Mouse (Mus musculus): ENCODE data around the gene Arpc1b. TPM values are rescaled to one million over a fixed set of nuclear protein-coding genes. Genes with fewer than 3 reads are reported as not detected.

Arpc1b gene
- polyA plus RNA-seq, 1 experiment from 2014 or later, result 50.3 TPM

DNA sequence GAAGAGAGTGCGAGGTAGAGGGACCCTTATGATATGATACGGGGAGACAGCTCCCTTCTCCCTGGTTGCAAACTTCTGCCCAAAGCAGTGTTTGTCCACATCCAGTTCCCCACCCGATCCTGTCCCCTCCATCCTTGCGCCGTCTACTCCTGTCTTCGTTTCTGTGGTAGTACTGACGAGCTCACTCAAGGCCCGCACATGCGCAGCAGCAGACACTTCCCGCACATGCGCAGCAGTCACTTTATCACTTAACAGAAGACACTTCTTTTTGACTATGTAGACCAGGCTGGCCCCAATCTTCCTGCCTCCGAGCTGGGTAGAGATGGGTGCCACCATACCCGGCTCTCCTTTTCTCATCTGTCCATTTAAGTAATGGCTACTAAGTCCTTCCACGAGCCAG, 47.3 kb downstream of the Arpc1b start:
- Histone ChIP-seq H3K27me3 (replicated peaks; ENCODE audit: control insufficient read depth, insufficient read depth, low read length) (no peaks in the 10 kb centered on the region), H3K9me3 (replicated peaks; ENCODE audit: control insufficient read depth, low read length) (no peaks in the 10 kb centered on the region), H3K4me2 (ENCODE audit: low read length) (no peak overlapping the region), H3K4me3 (ENCODE audit: low read depth, low read length) (no peak overlapping the region), H3K9ac (ENCODE audit: low read length) (no peak overlapping the region), H3K4me1 (ENCODE audit: control insufficient read depth, insufficient read depth, low read length) (peaks cover 6% of the 10 kb centered on the region), H3K27ac (ENCODE audit: low read depth, low read length) (no peak overlapping the region), H3K36me3 (ENCODE audit: control insufficient read depth, insufficient read depth, low read length) (peaks cover 70% of the 10 kb centered on the region)
- 94% methylated on average over 14 of the region's 14 CpGs for WGBS
- ATAC-seq (no peak), DNase-seq (ENCODE audit: low spot score) (no peak)

DNA sequence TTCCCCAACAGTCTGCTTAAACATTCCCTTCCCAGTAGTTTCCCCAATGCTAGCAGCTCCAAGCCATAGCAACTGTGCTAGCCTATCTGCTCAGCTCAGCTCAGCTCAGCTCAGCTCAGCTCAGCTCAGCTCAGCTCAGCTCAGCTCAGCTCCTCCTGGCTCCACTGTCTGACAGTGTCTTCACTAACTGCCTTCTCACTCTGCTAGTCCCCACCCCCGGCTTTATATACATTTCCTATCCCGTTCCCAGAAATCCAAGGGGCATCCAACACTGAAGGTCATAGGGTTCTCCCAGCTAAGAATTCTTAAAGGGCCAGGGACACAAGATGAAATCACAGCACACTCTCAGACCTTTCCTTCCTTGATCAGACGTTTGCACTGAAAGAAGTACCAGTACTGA, 50.7 kb downstream of the Arpc1b start:
- H3K4me2 ChIP-seq (ENCODE audit: low read length), result no peak overlapping the region
- H3K36me3 ChIP-seq (ENCODE audit: control insufficient read depth, insufficient read depth, low read length), result peaks cover 46% of the 10 kb centered on the region
- peaks cover 15% of the 10 kb centered on the region for H3K4me1 ChIP-seq (ENCODE audit: control insufficient read depth, insufficient read depth, low read length)
- no peak for ATAC-seq
- WGBS, result 76% methylated on average over 3 of the region's 3 CpGs
- no peak overlapping the region for H3K4me3 ChIP-seq (ENCODE audit: low read depth, low read length)
- no peaks in the 10 kb centered on the region for H3K9me3 ChIP-seq (replicated peaks; ENCODE audit: control insufficient read depth, low read length)
- H3K27me3 ChIP-seq (replicated peaks; ENCODE audit: control insufficient read depth, insufficient read depth, low read length), result no peaks in the 10 kb centered on the region
- DNase-seq (ENCODE audit: low spot score), result no peak
- H3K9ac ChIP-seq (ENCODE audit: low read length), result no peak overlapping the region
- no peak overlapping the region for H3K27ac ChIP-seq (ENCODE audit: low read depth, low read length)

GRCm38 (mm10) chr5:145165184-145165583, 51.2 kb downstream of the Arpc1b start:
- Histone ChIP-seq H3K27me3 (replicated peaks; ENCODE audit: control insufficient read depth, insufficient read depth, low read length) (no peaks in the 10 kb centered on the region), H3K36me3 (ENCODE audit: control insufficient read depth, insufficient read depth, low read length) (peaks cover 42% of the 10 kb centered on the region), H3K9me3 (replicated peaks; ENCODE audit: control insufficient read depth, low read length) (no peaks in the 10 kb centered on the region), H3K4me2 (ENCODE audit: low read length) (no peak overlapping the region), H3K9ac (ENCODE audit: low read length) (no peak overlapping the region), H3K27ac (ENCODE audit: low read depth, low read length) (no peak overlapping the region), H3K4me1 (ENCODE audit: control insufficient read depth, insufficient read depth, low read length) (peaks cover 15% of the 10 kb centered on the region), H3K4me3 (ENCODE audit: low read depth, low read length) (no peak overlapping the region)
- DNase-seq (ENCODE audit: low spot score) (no peak), ATAC-seq (no peak)
- WGBS, result 90% methylated on average over 15 of the region's 15 CpGs

DNA sequence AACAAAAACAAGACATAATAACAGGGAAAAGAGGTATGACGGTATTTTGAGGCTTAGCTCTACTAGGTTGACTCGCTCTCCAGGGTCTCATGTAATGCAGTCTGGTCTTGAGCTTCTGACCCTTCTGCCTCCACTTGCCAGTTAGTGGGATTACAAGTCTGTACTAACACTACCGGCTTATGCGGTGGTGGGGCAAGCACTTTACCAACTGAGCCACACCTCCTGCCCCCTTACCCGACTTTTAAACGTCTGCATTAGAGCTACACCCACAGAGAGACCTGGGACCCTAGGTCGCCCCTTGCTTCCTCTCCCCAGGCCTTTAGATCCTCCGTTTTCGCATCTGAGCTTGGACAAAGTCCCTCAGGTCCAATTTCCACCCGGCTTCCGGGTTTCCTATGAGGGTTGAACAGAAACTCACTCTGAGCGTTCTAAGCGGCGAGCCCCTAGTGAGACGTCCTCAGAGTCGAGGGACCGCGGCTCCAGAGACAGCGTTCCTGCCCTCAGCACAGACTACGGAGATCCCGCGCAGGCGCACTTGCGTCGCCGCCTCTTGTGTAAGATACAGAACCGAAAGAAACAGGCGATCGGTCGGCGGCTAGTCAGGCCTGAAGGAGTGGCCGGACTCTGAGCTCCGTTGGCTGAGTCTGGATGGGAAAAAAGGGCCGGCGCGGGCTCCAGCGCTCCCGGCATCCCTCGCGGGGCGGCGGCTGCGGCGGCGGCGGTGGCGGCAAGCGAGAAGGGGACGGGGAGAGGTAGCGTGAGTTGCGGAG, 52.7 kb downstream of the Arpc1b start, which contains the start of the genes Ptcd1 and Cpsf4:
Gene Ptcd1, minus strand, starts transcription at position 573 of the 770 bp plus-strand sequence.
Gene Cpsf4, plus strand, starts transcription at position 678 of the 770 bp plus-strand sequence.
- DNase-seq (ENCODE audit: low spot score), result peak; percentile 100
- Histone ChIP-seq H3K9me3 (replicated peaks; ENCODE audit: control insufficient read depth, low read length) (no peaks in the 10 kb centered on the region), H3K9ac (ENCODE audit: low read length) (peak within 1 kb of the TSS; percentile 93), H3K27ac (ENCODE audit: low read depth, low read length) (peak within 1 kb of the TSS; percentile 77), H3K4me3 (ENCODE audit: low read depth, low read length) (peak within 1 kb of the TSS; percentile 88), H3K27me3 (replicated peaks; ENCODE audit: control insufficient read depth, insufficient read depth, low read length) (no peaks in the 10 kb centered on the region), H3K36me3 (ENCODE audit: control insufficient read depth, insufficient read depth, low read length) (peaks cover 44% of the 10 kb centered on the region), H3K4me2 (ENCODE audit: low read length) (peak within 1 kb of the TSS; percentile 91), H3K4me1 (ENCODE audit: control insufficient read depth, insufficient read depth, low read length) (peaks cover 15% of the 10 kb centered on the region)
- under 1% methylated on average over 43 of the region's 51 CpGs for WGBS
- ATAC-seq, result peak; percentile 97

DNA sequence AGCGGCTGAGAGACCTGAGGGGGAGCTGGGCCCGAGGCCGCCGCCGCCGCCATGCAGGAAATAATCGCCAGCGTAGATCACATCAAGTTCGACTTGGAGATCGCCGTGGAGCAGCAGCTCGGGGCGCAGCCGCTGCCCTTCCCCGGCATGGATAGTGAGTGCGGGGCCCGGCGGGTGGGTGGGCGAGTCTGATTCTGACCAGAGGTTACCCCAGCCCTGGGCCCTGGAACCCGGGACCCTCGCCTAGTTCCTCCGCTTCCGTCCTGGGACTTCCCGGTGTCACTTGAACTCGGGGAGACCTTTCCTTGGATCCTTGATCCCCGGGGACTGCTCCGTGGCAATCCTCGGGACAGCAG, 53.3 kb downstream of the Arpc1b start:
- Histone ChIP-seq H3K4me2 (ENCODE audit: low read length) (peak overlapping the region; percentile 91), H3K27ac (ENCODE audit: low read depth, low read length) (peak overlapping the region; percentile 58), H3K9ac (ENCODE audit: low read length) (peak overlapping the region; percentile 93), H3K36me3 (ENCODE audit: control insufficient read depth, insufficient read depth, low read length) (peaks cover 49% of the 10 kb centered on the region), H3K4me1 (ENCODE audit: control insufficient read depth, insufficient read depth, low read length) (peaks cover 15% of the 10 kb centered on the region), H3K9me3 (replicated peaks; ENCODE audit: control insufficient read depth, low read length) (no peaks in the 10 kb centered on the region), H3K27me3 (replicated peaks; ENCODE audit: control insufficient read depth, insufficient read depth, low read length) (no peaks in the 10 kb centered on the region), H3K4me3 (ENCODE audit: low read depth, low read length) (peak overlapping the region; percentile 88)
- no peak for DNase-seq (ENCODE audit: low spot score)
- ATAC-seq, result peak; percentile 71
- WGBS, result under 1% methylated on average over 26 of the region's 28 CpGs

- 83% methylated on average over 18 of the region's 18 CpGs for WGBS
- peaks cover 100% of the 10 kb centered on the region for H3K36me3 ChIP-seq (ENCODE audit: control insufficient read depth, insufficient read depth, low read length)
- no peak overlapping the region for H3K4me3 ChIP-seq (ENCODE audit: low read depth, low read length)
- H3K27ac ChIP-seq (ENCODE audit: low read depth, low read length), result no peak overlapping the region
- no peak overlapping the region for H3K4me2 ChIP-seq (ENCODE audit: low read length)
- H3K9me3 ChIP-seq (replicated peaks; ENCODE audit: control insufficient read depth, low read length), result no peaks in the 10 kb centered on the region
- H3K27me3 ChIP-seq (replicated peaks; ENCODE audit: control insufficient read depth, insufficient read depth, low read length), result no peaks in the 10 kb centered on the region
- no peaks in the 10 kb centered on the region for H3K4me1 ChIP-seq (ENCODE audit: control insufficient read depth, insufficient read depth, low read length)
- no peak overlapping the region for H3K9ac ChIP-seq (ENCODE audit: low read length)
- no peak for ATAC-seq
- no peak for DNase-seq (ENCODE audit: low spot score)
These were observed 64.5 kb downstream of the Arpc1b start for GRCm38 (mm10) chr5:145178461-145178980.

Other genes starting within 250 kb of the Arpc1b start
- gene Smurf1, start 148.4 kb upstream of the Arpc1b start, polyA plus RNA-seq (2014; fragmentation: Nextera tagmentation; extraction: Ambion mirVana), result 16.5 and 22.7 TPM in 2 replicates
- gene Gm4871, start 81.5 kb upstream of the Arpc1b start, polyA plus RNA-seq (2014; fragmentation: Nextera tagmentation; extraction: Ambion mirVana), result not detected in 2 replicates
- not detected in 2 replicates for gene 1700018F24Rik, start 71.2 kb upstream of the Arpc1b start, polyA plus RNA-seq (2014; fragmentation: Nextera tagmentation; extraction: Ambion mirVana)
- 241 and 263 TPM in 2 replicates for gene Arpc1a, start 30.4 kb upstream of the Arpc1b start, polyA plus RNA-seq (2014; fragmentation: Nextera tagmentation; extraction: Ambion mirVana)
- not detected in 2 replicates for gene Kpna7, start 30.2 kb upstream of the Arpc1b start, polyA plus RNA-seq (2014; fragmentation: Nextera tagmentation; extraction: Ambion mirVana)
- 98.8 and 102 TPM in 2 replicates for gene Pdap1, start 26.0 kb downstream of the Arpc1b start, polyA plus RNA-seq (2014; fragmentation: Nextera tagmentation; extraction: Ambion mirVana)
- 226 and 245 TPM in 2 replicates for gene Bud31, start 26.1 kb downstream of the Arpc1b start, polyA plus RNA-seq (2014; fragmentation: Nextera tagmentation; extraction: Ambion mirVana)
- gene Ptcd1, start 52.9 kb downstream of the Arpc1b start, polyA plus RNA-seq (2014; fragmentation: Nextera tagmentation; extraction: Ambion mirVana), result 16.8 and 21.6 TPM in 2 replicates
- 28.9 and 31.1 TPM in 2 replicates for gene Cpsf4, start 53.0 kb downstream of the Arpc1b start, polyA plus RNA-seq (2014; fragmentation: Nextera tagmentation; extraction: Ambion mirVana)
- 513 and 604 TPM in 2 replicates for gene Atp5j2, start 77.8 kb downstream of the Arpc1b start, polyA plus RNA-seq (2014; fragmentation: Nextera tagmentation; extraction: Ambion mirVana)
- gene Zkscan14, start 87.7 kb downstream of the Arpc1b start, polyA plus RNA-seq (2014; fragmentation: Nextera tagmentation; extraction: Ambion mirVana), result 14.9 and 16.4 TPM in 2 replicates
- 17.7 and 17.8 TPM in 2 replicates for gene Zkscan5, start 90.3 kb downstream of the Arpc1b start, polyA plus RNA-seq (2014; fragmentation: Nextera tagmentation; extraction: Ambion mirVana)
- gene Zfp655, start 117.5 kb downstream of the Arpc1b start, polyA plus RNA-seq (2014; fragmentation: Nextera tagmentation; extraction: Ambion mirVana), result 42.8 and 45.7 TPM in 2 replicates
- 0.98 and 1.6 TPM in 2 replicates for gene Zscan25, start 166.3 kb downstream of the Arpc1b start, polyA plus RNA-seq (2014; fragmentation: Nextera tagmentation; extraction: Ambion mirVana)
- not detected in 2 replicates for gene Cyp3a57, start 231.1 kb downstream of the Arpc1b start, polyA plus RNA-seq (2014; fragmentation: Nextera tagmentation; extraction: Ambion mirVana)

All from forebrain, embryonic 14.5 days (tissue).